Mouse (Mus musculus): ENCODE results near the gene Cngb1.

DNA sequence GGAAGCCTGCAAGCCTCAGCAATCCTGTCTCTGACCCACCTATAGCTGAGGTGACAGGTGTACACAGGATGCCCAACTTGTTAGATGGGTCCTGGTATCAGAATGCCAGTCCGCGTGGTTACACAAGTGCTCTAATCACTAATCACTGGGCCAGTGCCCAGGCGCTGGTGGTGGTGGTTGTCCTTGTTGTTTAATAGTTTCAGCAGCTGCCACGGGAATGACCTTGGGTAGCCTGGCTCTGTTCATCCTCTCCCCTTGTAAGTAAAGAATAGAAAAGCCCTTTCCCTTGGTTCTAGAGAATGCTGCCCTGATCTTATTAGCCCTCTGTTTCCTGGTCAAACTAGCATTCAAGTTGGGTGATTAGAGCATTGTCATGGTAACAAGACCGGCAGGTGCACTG is 35.3 kb upstream of the Cngb1 start:
- no peak for TF ChIP-seq CTCF (IDR thresholded peaks at IDR 0.05; ENCODE audit: low read depth)
- no peak for TF ChIP-seq EP300 (IDR thresholded peaks at IDR 0.05; ENCODE audit: low read depth)

Measured in liver, embryonic 14.5 days (tissue).